Mouse (Mus musculus) colon, adult 2 months (tissue): ENCODE measurements around the gene Mrps10. TPM values are rescaled to one million over a fixed set of nuclear protein-coding genes. Genes with fewer than 3 reads are reported as not detected.

Source experiments
- polyA plus RNA-seq: library from polyadenylated mRNA; depleted of rRNA; stranded (reverse); fragments of >200 nt; gene quantifications from 2 replicates; pipeline ENCODE4 v1.2.3, GENCODE M21; 2012; rRNA removed

Mrps10 gene
- polyA plus RNA-seq = 19.3 and 22.7 TPM in 2 replicates

GRCm38 (mm10) chr17:47368401-47369086, at the start of gene Mrps10:
TSS of gene Mrps10 (plus strand) at chr17:47368887.

GRCm38 (mm10) chr17:47385145-47385544, 16.5 kb downstream of the Mrps10 start, which contains the start of gene Guca1b:
TSS of gene Guca1b (plus strand) at chr17:47385393.

GRCm38 (mm10) chr17:47400451-47400850, 31.8 kb downstream of the Mrps10 start, which contains the start of gene Guca1a:
TSS of gene Guca1a (minus strand) at chr17:47400584.

Other genes with a start within 250 kb of the Mrps10 start
- 1.3 and 1.6 TPM in 2 replicates for gene Guca1b, start 16.5 kb downstream of the Mrps10 start, polyA plus RNA-seq
- 4.0 and 4.8 TPM in 2 replicates for gene Guca1a, start 31.7 kb downstream of the Mrps10 start, polyA plus RNA-seq
- 9.9 and 13.6 TPM in 2 replicates for gene AI661453, start 67.7 kb downstream of the Mrps10 start, polyA plus RNA-seq
- 0.13 and 0.22 TPM in 2 replicates for gene 1700001C19Rik, start 68.5 kb downstream of the Mrps10 start, polyA plus RNA-seq
- 15.2 and 17.2 TPM in 2 replicates for gene Taf8, start 133.4 kb downstream of the Mrps10 start, polyA plus RNA-seq
- 124 and 129 TPM in 2 replicates for gene Ccnd3, start 136.2 kb downstream of the Mrps10 start, polyA plus RNA-seq
- 8.1 and 8.4 TPM in 2 replicates for gene Bysl, start 242.6 kb downstream of the Mrps10 start, polyA plus RNA-seq
- 16.6 and 19.9 TPM in 2 replicates for gene Med20, start 242.7 kb downstream of the Mrps10 start, polyA plus RNA-seq
- gene Gm20517, start 242.7 kb downstream of the Mrps10 start, polyA plus RNA-seq = 0.73 and 0.74 TPM in 2 replicates